Mouse (Mus musculus) left cerebral cortex, adult 8-10 months (tissue): Measurements from ENCODE around the gene Med9. TPM values are rescaled to one million over a fixed set of nuclear protein-coding genes. Genes with fewer than 3 reads are reported as not detected.
"Not testable (repeated sequence)": the region's sequence is repeated elsewhere in the genome, so short reads cannot be mapped to it uniquely, and the experiment has no call there.

Source experiments
- DNase-seq, 2 experiments: peaks; one replicate each; pipeline ENCODE4 v3.0.0; 2022; ENCODE audit warnings: low spot score in 2 of 2
- total RNA-seq, 4 experiments: library from RNA; stranded (reverse); gene quantifications; 2 replicates each; pipeline ENCODE4 v1.2.4; 2022

Med9 gene
- total RNA-seq, 4 experiments from 2014 or later, result 40.9 to 45.4 (median 42.7) TPM

DNA sequence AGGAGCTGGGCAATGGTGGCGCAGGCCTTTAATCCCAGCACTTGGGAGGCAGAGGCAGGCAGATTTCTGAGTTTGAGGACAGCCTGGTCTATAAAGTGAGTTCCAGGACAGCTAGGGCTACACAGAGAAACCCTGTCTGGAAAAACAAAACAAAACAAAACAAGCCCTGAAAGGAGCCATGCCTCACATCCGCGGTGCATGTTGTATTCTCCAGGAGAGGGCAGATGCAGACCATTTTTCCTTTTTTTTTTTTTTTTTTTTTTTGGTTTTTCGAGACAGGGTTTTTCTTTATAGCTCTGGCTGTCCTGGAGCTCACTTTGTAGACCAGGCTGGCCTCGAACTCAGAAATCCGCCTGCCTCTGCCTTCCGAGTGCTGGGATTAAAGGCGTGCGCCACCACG lies 3.2 kb upstream of the Med9 start:
- not testable (repeated sequence) for DNase-seq

DNA sequence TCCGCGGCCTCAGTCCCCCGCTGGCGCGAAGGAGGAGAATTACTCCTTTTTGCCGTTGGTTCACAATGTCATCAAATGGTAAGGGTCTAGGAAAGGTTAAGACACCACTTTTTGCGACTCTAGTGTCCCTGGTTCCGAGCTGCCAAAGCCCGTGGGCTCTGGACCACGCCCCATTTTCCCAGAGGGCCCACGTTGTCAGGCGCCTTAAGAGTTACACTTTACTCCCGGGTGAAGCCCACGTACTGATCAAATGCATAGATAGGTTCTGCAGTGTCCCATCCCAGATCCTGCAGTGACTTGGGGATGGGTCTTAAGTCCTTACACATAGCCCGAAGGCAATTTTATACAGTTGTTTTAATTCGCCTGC lies 378 bp downstream of the Med9 start:
- no peak for DNase-seq

DNA sequence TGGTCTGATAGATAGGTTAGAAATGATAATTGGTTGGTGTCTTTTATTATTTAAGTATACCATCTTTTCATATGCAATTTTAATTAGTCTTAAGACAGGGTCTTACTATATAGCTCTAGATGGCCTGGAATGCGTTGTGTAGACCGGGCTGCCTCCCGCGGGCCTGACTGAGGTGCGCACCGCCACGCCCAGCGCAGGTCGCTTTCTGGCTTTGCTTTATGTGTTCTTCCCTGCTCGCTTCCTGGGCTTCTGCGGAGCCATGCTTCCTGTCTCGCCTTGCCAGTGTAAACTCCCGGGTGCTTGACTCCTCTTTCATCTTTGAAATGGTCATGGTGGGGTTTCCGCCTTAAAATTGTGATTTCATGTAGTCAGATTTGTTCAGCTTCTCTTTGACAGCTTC lies 4.9 kb downstream of the Med9 start:
- no peak for DNase-seq

DNA sequence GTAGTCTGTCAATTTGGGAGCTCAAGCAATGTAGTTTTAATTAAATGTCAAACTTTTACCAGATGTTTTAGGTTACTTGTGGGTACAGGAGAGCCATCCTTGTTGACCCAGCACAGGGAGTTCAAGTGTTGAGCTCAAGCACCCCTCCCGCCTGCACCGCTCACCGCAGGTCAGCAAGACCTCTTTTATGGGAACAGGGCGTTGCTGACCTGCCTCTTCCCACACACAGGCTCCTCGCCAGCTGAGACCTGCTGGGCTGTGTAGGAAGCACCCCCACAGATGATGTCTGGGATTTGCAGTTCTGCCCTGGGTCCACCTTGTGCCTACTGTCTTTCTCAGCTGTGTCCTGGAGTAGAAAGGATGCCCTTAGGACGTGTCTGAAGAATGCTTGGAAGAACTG lies 8.7 kb downstream of the Med9 start:
- no peak for DNase-seq

DNA sequence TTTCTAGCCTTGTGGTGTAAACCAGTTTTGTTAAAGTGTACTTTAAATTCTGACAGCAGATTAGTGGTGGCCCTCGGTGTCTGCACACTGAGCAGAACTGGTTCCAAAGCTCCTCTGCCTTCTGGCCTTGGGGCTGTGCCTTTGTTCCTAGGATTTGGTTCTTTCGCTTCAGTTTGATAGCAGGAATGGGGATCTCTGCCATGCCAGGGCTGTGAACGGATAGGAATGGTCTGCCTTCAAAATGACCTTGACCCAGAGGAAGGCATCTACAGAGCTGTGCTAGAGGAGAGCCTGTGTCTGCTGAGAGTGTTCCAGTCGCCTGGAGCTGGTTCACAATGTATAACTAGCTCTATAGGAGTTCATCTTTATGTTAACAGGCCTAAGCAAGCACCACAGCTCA lies 11.4 kb downstream of the Med9 start:
- no peak for DNase-seq

DNA sequence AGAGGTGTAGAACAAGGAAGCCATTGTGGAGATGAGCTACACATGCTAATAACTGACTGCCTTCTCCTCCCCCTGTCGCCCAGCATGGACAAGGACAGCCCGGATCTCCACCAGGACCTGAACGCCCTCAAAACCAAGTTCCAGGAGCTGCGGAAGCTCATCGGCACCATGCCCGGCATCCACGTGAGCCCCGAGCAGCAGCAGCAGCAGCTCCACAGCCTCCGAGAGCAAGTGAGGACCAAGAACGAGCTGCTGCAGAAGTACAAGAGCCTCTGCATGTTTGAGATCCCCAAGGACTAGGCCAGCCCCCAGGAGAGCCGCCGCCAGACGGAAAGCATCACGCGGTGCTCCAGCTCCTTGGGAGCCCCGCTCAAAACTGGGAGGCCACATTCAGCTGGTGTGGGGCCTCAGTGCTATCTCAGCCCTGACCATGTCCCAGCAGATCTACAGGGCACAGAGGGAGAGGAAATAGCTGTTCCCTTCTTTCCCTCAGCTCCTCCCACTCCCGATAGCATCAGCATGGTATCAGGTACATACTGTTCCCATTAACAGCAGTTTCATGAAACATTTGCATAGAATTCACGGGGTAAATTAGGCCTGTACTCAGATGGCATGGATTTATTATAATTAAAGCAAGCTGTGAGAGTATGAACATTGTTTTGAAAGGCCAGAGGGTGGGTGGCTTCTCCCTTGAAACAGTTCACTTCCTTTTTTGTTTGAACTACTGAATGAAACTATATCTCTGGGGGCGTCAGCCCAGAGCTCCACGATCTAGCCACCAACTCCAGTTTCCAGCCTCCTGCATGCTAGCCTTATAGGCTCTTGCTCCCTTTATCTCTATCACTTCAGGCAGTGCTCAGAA lies 12.7 kb downstream of the Med9 start:
- DNase-seq, result no peak

DNA sequence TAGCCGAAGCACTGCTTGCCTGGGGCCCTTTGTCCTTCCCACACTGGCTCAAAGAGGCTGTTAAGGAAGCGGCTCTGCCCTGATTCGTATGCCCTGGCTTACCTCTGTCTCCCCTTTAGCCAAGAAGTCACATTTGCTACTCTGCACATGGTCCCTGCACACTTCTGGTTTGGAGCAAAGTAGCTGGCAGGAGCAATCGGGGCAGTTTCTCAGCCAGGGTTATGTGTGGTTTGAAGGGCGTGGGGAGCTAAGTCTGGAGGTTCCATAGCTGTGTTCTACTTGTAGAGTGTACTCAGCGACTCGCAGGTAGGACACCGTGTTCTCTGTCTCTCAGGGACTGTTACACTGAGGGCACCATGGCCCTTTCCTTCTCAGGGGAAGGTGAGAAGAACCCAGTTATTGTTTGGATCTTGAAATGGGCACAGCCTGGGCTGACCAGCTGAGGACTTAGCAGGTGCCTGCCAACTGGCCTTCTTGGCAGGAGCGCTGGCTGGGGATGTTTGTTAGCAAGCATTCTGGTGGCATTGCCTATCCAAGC lies 13.4 kb downstream of the Med9 start:
- DNase-seq, result no peak

DNA sequence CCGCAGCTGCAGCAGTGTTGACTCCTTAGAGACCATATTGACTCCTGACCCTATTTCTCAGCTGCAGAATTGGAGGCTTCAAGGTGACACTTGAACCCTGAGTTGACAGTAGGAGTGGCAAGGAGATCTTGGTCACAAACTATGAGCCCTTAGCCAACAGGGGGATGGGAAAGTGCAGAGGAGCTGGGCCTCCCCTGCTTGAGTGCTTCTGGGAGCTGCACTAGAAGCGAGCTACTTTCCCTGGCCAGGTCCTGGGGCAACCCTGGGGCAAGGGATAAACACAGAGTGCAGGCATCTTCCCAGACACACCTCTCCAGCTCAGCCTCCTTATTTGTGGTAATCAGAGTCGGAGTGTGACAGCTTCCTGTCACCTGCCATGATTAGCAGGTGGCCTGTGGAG lies 14.6 kb downstream of the Med9 start:
- DNase-seq, result no peak

DNA sequence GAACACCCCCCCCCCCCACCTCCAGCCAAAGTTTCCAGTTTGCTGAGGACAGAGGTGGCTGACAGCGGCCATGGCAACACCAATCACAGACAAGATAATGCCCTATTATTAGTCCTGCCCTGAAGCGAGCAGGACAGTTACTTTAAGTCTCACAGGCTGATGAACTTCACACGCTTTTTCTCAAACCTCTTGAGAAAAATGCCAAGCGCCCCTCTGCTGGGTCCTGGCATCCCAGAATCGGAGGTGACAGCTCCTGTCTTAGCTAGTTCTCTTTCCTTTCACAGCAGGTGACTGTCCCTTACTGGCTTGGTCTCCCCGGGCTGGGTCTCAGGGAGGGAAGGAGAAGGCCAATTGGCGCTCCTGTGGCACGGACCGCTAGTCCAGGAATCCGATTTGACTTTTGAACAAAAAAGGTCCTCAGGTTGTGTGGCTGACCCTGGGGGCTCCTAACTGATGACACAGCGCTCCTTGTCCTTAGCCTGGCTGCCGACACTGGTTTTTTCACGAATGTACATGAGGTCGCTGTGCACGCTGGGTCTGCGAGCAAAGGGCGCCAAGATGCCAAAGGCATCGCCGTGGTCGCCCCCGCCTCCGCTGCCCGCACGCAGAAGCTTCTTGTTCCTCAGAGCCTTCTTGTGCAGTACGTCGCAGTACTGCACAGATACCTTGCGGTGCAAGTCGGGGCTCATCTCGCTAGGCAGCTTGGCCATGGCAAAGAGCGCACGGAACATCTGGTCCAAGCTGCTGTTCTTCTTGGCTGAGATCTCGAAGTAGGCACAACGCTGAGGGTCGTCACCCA lies 15.6 kb downstream of the Med9 start:
- no peak for DNase-seq

DNA sequence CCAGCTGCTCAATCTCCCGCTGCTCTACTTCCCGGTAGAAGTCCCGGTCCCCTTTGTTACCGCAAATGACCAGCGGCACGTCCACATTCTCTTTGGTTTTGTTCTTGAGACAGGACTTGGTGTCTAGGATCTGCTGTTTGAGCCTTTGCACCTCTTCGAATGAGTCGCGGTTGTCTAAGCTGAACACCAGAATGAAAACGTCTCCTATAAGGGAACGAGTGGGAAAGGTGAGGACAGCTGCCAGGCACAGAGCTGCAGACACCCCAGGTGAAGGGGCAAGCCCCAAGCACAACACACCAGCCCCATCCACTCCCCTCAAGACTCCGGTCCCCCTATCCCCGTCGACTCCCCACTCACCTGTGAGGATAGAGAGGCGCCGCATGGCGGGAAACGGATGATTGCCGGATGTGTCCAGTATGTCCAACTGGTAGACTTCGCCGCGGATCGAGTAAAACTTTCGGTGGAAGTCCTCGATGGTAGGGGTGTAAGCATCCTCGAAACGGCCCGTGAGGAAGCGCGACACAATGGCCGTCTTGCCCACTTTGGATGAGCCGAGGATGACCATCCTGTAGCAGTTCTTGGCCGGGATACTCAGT lies 16.3 kb downstream of the Med9 start:
- no peak for DNase-seq

DNA sequence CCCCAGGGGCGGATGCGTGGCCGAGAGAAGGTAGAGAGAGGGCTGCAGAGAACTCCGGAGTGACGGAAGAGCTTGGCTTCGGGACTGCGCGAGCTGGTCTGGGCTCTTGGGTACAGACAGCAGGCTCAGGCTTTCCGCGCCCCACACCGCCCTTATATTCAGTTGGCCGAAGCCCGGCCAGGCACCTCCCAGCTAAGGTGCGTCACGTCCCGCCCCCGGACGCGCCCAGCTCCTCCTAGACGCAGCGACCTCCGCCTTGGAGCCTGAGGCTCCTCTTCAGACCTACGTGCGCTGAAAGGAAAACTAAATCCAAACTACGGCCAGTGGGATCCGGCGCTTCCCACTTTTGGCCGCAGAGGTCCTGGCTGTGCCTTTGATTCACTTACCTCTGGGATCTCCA lies 16.8 kb downstream of the Med9 start, which contains the start of gene Rasd1:
TSS of gene Rasd1 (minus strand) at position 127 of the 400 bp plus-strand sequence.
- DNase-seq, result peak; percentile 49 to 56

DNA sequence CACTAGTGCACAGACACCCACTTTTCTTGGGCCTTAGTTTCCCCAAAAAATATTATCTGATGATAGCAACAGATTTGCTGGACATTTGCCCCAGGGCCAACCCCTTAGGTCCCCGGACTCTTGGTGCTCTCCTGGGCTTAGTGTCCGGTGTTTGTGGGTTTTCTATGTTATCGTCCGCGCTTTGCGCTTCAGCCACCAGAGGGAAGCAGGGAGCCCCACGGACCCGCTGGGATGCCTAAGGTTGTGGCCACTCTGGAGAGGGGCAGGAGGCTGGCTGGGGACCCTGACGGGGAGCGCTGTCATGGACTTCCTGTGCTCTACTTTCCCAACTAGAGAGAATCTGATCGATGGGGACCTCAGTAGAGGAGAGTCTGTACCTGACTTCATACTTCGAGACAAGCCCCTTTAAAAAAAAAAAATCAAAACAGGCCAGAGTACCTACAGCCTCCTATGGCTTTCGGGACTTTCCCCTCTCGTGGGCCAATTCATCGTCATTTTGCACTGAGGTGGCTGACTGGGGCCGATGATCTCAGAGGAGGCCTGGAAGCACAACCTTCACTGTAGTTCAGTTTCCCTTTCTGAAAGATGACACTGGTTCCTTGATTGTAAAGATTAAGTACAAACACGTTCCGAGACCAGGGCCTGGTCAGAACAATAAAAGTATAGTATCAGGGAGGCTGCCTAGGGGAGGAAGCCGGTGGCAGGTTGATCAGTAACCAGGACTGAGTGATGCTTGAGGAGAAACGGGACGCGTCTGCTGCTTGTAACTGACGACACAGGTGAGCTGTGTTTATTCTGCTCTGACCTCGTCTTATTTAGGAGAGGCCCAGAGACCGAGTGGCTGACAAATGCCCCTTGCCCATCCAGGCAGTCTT lies 17.5 kb downstream of the Med9 start:
- peak; percentile 43 to 76 for DNase-seq

DNA sequence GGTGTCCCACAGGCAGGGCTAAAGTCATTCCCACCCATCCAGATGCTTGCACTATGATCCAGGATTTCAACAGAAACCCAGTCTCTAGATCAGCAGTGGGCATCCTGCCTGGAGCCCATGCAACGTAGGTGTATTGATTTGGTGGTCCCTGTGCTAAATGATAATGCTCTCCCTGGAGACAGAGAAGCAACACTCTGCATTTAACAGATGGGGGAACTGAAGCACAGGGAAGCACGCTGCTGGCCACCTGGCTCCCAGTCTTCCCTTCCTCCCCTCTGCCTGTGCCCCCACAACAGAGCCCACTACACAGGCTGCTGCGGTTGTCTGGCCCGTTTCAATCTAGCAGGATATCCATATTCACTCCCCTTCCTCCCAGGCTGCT lies 18.1 kb downstream of the Med9 start:
- DNase-seq, result no peak

DNA sequence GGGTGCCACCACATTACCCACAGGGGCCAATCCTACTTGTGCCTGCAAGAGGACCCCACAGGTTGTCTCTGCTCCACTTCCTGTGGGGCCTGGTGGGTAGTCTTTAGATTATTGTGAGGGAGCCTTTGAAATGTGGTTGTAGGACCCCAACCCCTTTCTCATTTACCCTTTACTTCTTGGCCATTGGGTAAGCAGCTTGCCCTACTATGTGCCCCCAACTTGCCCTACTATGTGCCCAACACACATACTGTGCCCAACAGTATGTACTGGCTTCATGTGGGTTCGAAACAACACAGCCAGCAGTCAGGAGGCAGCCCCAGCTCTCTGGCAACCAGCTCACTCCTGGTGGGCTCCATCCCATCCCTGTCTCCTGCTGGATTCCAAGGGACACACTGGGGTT lies 19.8 kb downstream of the Med9 start:
- DNase-seq, result no peak

DNA sequence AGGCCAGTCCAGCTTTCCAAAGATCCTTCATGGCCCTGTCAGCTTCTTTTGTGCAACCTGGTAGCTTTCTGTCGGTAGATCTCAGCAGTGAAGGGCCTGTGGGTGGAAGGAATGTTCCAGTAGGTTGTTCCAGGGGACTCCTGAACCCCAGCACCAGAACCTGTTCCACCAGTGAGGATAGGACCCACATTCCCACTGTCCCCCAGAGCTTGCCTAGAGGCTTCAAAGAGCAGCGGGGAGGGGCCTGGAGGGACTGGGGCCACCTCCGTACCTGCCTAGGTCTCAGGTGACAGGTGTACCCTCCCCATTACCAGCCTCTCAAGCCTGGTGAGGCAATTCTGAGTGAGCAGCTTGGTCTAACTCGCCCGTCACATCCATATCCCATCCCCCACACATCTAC lies 22.8 kb downstream of the Med9 start:
- no peak for DNase-seq

DNA sequence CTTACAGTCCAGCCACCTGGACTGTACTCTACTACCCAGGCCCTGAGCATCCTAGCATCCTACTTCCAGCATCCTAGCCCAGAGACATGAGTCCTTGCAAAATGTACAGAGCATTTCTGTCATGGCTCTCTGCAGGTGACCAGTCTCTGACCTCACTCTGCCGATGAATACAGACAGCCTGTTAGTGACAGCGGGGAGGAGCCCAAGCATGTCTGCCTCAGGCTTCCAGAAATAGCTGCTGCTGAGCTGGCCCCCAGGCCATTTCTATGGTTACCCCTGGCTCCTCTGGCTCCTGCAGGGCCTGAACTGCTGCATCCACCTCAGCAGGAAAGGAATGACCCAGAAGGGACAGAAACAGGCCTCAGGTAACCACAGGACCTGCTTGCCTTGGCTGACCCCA lies 23.7 kb downstream of the Med9 start:
- DNase-seq, result no peak

DNA sequence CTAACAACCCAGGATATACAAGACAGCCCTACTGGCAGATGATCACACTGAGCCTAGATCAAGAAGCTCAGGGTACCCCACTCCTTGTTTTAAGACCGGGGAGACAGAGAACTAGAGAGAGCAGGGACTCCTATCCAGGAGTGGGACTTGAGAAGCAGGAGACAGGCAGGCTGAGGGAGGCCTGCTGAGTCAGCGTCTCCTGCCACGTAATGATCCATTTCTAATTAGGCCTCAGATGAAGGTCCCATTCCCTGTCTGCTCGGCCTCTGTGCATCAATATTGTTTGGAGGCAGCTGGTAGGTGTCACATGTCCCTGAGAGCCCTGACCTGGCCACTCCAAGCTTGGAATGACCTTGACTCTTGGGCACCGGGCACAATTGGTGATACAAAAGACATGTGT lies 25.4 kb downstream of the Med9 start:
- DNase-seq, result no peak

DNA sequence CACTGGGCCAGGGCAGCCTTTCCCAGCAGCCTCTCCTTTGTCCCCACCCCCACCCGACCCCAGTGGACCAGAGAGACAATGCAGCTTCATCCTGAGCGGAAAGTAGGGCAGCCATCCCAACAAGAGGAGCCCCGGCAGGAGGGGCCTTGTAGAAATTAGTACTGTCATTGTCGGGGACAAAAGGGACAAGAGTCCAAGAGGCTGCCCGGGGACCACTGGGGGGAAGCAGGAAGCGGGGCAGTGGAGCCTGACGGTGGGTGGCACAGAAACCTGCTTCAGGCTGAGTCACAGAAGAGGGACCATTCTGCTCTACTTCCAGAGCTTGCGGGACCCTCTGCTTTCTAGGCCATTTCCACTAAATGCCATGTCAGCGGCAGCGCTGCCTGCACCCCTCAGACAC lies 27.2 kb downstream of the Med9 start:
- no peak for DNase-seq

DNA sequence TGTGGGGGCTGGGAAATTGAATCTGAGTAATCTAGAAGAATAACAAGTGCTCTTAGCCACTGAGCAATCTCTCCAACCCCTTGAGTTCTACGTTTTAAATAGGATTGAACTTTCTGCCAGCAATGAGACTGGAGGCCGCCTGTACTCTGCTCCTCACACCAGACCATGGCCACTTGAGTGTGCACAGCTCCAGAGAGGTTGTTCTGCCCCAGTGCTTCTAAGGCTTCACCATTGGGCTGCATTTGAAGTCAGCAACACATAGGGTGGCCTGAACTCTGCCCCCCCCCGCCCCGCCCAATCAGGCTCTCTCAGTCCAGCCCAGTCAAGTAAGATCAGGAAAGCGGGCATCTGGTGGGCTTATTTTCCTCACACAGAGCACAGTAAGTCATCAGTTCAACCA lies 29.8 kb downstream of the Med9 start:
- no peak for DNase-seq

DNA sequence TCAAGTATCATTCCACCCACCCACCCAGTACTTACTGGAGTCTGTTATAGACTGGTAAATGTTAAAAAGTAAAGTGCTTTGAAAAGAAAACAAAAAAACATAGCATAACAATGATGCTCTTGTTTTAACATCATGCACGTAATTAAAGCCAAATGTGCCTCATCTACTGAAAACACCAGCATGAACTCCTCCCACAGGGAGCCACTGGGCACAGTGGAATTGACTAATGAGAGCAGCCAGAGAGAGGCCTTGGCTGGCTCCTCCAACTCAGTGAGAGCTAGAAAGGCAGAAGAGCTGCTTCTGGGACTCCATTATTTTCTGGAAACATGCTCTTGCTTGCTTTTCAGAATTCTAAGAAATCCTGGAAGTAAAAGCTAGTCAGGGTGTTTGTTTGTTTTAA lies 41.4 kb downstream of the Med9 start:
- DNase-seq, result no peak

DNA sequence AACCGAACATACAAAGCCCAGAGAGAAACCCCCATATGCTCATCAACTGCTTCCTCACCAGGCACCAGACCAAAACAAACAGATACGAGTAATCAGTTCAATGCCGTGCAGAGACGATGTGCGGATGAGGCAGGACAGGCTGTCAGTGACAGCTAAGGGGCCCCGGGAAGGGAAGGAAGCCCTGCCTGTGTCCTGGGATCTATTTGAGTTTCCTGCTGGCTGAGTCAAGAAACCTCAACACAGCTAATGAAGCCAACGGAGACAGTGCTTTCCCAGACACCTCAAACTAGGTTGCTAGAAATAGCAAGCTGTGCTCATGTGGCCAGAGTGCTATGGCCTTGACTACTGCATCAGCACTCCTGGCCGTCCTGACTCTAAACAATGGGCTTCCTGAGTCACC lies 43.4 kb downstream of the Med9 start:
- no peak for DNase-seq
